Mouse (Mus musculus): ENCODE data around the gene Helq. TPM values are rescaled to one million over a fixed set of nuclear protein-coding genes. Genes with fewer than 3 reads are reported as not detected.

The Helq gene
- total RNA-seq (2021) = 10 to 100 TPM; 16.4 to 17.1 TPM
- long read RNA-seq, experiment 1, partial matches to known transcripts = 4 of 16 reads
- long read RNA-seq, experiment 1, other reads (novel, unspliced or antisense) = 8 of 16 reads
- long read RNA-seq, experiment 2, partial matches to known transcripts = 1 of 3 reads
- long read RNA-seq, experiment 2, other reads (novel, unspliced or antisense) = 2 of 3 reads

- DNase-seq (ENCODE audit: low spot score in 2 of 2) = peak; percentile 92 to 96
Observed at GRCm38 (mm10) chr5:100798165-100798860, at the start of gene Helq, which contains the start of gene Mrps18c. Gene Helq (minus strand): TSS chr5:100798598. Gene Mrps18c (plus strand): TSS chr5:100798627.

DNA sequence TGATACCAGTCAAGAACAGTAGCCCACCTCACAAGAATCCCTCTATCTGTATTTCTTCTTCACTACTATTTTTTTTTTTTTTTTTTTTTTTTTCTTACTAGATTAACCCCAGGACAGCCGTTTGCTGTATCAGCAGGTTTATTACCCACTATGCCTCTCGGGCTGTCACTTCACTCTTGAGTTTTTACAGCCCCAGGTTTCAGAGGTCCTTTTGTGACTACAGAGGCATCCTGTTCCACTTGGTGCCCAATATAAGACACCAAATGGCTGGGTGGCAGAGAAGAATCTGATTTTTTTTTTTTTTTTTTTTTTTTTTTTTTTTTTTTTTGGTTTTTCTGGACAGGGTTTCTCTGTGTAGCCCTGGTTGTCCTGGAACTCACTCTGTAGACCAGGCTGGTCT, 48.7 kb upstream of the Helq start:
- no peak for DNase-seq (ENCODE audit: low spot score in 2 of 2)

DNA sequence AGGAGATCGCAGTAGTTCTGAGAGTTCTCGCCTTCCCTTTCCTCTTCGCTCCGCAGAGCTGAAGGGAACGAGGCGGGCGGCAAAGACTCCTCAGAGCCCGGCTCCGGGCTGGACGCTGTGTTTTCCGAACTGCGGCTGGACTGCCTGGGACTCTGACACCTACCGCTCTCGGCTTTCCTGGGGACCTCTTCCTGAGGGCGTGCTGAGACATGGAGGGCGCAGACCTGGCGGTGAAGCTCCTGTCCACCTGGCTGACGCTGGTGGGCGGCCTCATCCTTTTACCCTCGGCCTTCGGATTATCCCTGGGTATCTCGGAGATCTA, 48.2 kb upstream of the Helq start:
- DNase-seq (ENCODE audit: low spot score in 2 of 2) = peak in 1 of 2 experiments; percentile 32

- DNase-seq (ENCODE audit: low spot score in 2 of 2) = peak; percentile 57 to 62
Observed at GRCm38 (mm10) chr5:100845848-100846598, 47.6 kb upstream of the Helq start.

- DNase-seq (ENCODE audit: low spot score in 2 of 2) = peak in 1 of 2 experiments; percentile 36
Observed at GRCm38 (mm10) chr5:100845485-100845847, 47.1 kb upstream of the Helq start, which contains the start of gene Gpat3. Gene Gpat3 (plus strand): TSS chr5:100845713.

- DNase-seq (ENCODE audit: low spot score in 2 of 2) = no peak
Observed at GRCm38 (mm10) chr5:100844485-100844884, 46.1 kb upstream of the Helq start.

- DNase-seq (ENCODE audit: low spot score in 2 of 2) = no peak
Observed at GRCm38 (mm10) chr5:100837907-100838306, 39.5 kb upstream of the Helq start.

GRCm38 (mm10) chr5:100835862-100836538, 37.6 kb upstream of the Helq start:
- no peak for DNase-seq (ENCODE audit: low spot score in 2 of 2)

DNA sequence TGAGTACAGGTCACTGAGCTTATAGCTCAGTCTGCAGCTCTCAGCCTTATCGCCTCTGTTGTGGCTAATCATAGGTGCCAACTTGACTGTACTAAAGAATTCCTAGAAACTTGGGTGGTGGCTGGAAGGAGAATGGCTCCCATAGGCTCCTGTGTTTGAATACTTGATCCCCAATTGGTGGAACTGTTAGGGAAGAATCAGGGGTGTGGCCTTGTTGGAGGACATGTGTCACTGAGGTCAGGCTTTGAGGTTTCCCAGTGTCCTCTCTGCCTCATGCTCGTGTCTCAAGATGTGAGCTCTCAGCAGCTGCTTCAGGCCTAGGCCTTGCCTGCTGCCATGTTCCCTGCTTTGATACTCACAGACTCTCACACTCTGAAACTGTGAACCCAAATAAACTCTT, 35.4 kb upstream of the Helq start:
- no peak for DNase-seq (ENCODE audit: low spot score in 2 of 2)

- DNase-seq (ENCODE audit: low spot score in 2 of 2) = no peak
Observed at GRCm38 (mm10) chr5:100832680-100833079, 34.3 kb upstream of the Helq start.

DNA sequence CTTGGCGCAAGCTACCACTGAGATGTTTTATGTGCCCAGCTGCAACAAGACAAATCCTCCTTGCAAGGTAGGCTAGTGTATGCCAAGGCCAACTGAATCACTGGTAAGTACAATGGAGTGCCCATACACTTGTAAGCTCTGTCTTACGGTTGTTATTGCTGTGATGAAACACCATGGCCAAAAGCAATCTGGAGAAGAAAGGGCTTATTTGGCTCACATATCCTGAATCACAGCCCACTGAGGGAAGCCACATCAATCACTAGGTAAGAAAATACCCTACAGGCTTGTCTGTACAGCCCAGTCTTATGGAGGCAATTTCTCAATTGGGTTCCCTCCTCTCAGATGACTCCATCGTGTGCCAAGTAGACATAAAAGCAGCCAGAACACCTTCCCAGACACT, 30.3 kb upstream of the Helq start:
- no peak for DNase-seq (ENCODE audit: low spot score in 2 of 2)

DNA sequence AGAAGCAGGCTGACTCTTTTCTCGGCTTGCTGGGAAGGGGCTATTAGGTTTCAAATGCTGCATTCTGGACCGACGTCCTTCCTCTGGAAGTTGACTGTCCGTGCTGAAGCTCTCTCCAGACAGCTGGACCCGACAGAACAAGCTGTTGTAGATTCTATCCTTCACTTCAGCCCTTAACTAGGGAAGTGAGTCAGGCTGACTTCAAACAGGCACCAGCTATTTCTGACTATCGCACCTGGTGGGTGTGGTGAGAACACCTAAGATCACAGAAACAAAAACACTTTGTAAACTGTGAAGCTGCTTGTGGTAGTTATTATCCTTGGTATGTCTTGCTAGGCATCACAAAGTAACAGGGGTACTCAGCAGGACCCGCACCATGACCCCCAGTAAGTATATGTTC, 28.1 kb upstream of the Helq start:
- no peak for DNase-seq (ENCODE audit: low spot score in 2 of 2)

- DNase-seq (ENCODE audit: low spot score in 2 of 2) = no peak
Observed at GRCm38 (mm10) chr5:100825975-100826374, 27.6 kb upstream of the Helq start.

- DNase-seq (ENCODE audit: low spot score in 2 of 2) = no peak
Observed at GRCm38 (mm10) chr5:100822826-100823225, 24.4 kb upstream of the Helq start.

DNA sequence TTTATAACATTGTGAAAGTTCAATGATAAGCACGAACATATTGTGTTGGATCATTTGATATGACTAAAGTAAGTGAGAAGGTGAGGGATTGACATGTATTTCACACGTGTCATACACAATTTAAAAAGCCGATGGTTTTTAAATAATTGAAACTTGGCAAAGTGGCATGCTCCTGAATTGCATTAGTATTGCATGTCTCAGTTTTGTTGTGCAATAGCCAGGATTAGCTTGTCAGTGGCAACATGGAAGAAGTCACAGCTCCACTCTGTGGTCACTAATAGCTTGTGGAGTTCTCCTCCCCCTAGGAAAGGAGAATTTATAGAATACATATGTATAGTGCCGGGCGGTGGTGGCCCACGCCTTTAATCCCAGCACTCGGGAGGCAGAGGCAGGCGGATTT, 23.0 kb upstream of the Helq start:
- no peak for DNase-seq (ENCODE audit: low spot score in 2 of 2)

DNA sequence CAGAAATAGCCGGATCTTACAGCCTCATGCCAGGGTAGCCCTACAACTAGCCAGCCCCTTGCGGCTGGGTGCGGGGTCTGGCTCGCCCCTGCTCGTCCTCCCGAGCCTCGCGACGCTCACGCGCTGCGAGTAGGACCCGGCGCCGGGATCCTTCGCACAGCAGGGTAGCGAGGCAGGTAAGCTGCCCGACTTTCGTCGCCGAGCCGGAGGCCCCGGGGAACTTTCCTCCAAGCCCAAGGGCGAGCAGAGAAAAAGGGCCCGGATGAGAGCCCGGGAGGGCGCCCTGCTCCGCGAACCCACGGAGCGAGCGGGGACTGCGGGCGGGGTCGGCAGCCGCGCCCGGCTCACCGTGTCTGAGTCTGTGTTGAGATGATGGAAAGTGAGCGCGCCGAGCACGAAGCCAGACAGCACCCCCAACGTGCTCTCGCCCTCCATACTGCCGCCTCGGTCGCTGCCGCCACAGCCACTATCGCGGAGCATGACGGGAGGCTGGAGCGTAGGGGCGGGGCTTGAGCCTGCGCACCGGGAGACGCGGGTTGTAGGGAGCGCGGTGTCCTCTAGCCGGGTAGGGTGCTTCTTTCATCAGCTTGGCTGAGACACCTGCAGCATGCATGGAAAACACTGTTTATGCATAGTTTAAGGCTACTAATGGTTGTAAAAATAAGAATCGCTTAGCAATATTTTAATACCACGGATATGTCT, 22.2 kb upstream of the Helq start, which contains the start of gene Abraxas1:
TSS of gene Abraxas1 (minus strand) at position 483 of the 702 bp plus-strand sequence.
- DNase-seq (ENCODE audit: low spot score in 2 of 2) = peak; percentile 90 to 91

GRCm38 (mm10) chr5:100819568-100820480, 21.4 kb upstream of the Helq start:
- DNase-seq (ENCODE audit: low spot score in 2 of 2) = no peak

- DNase-seq (ENCODE audit: low spot score in 2 of 2) = no peak
Observed at GRCm38 (mm10) chr5:100818341-100818740, 19.9 kb upstream of the Helq start.

- no peak for DNase-seq (ENCODE audit: low spot score in 2 of 2)
Observed at GRCm38 (mm10) chr5:100794084-100794483, 4.3 kb downstream of the Helq start.

GRCm38 (mm10) chr5:100792261-100792660, 6.1 kb downstream of the Helq start:
- DNase-seq (ENCODE audit: low spot score in 2 of 2) = no peak
